Comparison of ENCODE assay signal across 8 mouse cellular contexts in the genomic region with DNA sequence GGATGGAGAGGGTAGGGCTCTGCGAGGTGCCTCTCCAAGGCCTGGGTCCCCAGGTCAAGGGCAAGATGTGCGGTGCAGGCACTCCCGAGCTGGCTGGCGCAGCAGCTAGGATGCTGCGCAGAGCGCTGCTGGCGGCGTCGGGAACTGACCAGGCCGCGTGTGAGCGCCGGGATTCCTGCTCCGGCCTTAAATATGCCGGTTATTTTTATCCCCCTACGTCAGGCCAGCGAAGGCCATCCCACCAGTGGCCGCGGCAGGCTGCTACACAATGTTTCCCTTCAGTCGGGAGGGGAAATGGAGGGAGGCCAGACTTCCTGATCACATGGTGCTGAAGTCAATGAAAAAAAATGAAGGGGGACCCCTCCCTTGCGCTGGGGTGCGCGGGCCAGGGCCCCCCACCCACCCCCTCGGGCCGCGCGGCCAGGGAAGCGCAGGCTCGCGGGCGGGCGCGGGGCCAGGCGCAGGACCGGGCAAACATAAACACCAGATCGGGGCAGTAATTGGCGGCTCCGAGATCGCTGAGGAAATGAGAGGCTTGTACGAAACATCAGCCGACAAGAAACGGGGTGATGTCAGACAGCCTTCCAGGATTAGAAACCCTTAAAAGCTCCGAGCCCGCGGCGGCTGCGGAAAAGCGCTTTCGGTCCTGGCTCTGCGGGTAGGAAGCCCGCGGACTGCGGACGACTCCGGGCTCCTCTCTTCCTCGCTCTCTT.
A peak's percentile ranks its signal among the peaks of the same experiment; 100 is the strongest.
DNase-seq lines count a peak whose midpoint lies in the region; ATAC-seq and TF ChIP-seq lines count a peak whose summit lies in the region.

No protein-coding gene starts in this region.

- peaks cover 15% of the 10 kb centered on the region for H3K4me1 ChIP-seq in forebrain, embryonic 15.5 days
- H3K4me1 ChIP-seq in liver, postnatal 0 days (ENCODE audit: insufficient read depth): no peaks in the 10 kb centered on the region; the same call in 1 of the 2 replicates
- peaks cover 20% of the 10 kb centered on the region for H3K4me1 ChIP-seq in neural tube, embryonic 13.5 days (replicated peaks)
- peaks cover 3% of the 10 kb centered on the region; the same call in 1 of the 2 replicates for H3K4me1 ChIP-seq in stomach, postnatal 0 days (replicated peaks; ENCODE audit: control insufficient read depth, insufficient read depth)

- H3K9me3 ChIP-seq in forebrain, embryonic 15.5 days: no peaks in the 10 kb centered on the region
- no peaks in the 10 kb centered on the region for H3K9me3 ChIP-seq in liver, postnatal 0 days (ENCODE audit: low read length)
- no peaks in the 10 kb centered on the region for H3K9me3 ChIP-seq in neural tube, embryonic 13.5 days
- no peaks in the 10 kb centered on the region for H3K9me3 ChIP-seq in stomach, postnatal 0 days (ENCODE audit: control insufficient read depth, low read length)

- peak; percentile 89 for DNase-seq in 3T3-L1 (ENCODE audit: low read depth, low spot score)
- DNase-seq in heart, postnatal 14 days: peak; percentile 92
- DNase-seq in layer of hippocampus, adult 18-20 months (ENCODE audit: low spot score in 2 of 2): peak; percentile 58 to 81
- peak; percentile 57 for DNase-seq in liver, postnatal 0 days
- peak; percentile 89 for DNase-seq in stomach, postnatal 0 days (ENCODE audit: low spot score)

- TF ChIP-seq CTCF in liver, postnatal 0 days (IDR thresholded peaks at IDR 0.05; ENCODE audit: low read depth): no peak
- peak; percentile 58 for TF ChIP-seq CTCF in stomach, postnatal 0 days (IDR thresholded peaks at IDR 0.05; ENCODE audit: low read depth)

- TF ChIP-seq EP300 in liver, postnatal 0 days (IDR thresholded peaks at IDR 0.05; ENCODE audit: low read depth): no peak; the same call in 1 of the 2 replicates
- no peak for TF ChIP-seq EP300 in stomach, postnatal 0 days (optimal IDR thresholded peaks at IDR 0.05)

- WGBS in forebrain, embryonic 15.5 days: under 1% methylated on average over 54 of the region's 56 CpGs
- under 1% methylated on average over 50 of the region's 56 CpGs for WGBS in liver, postnatal 0 days (ENCODE audit: insufficient replicate concordance)
- under 1% methylated on average over 56 of the region's 56 CpGs for WGBS in neural tube, embryonic 13.5 days
- under 1% methylated on average over 52 of the region's 56 CpGs for WGBS in stomach, postnatal 0 days

- H3K36me3 ChIP-seq in forebrain, embryonic 15.5 days: no peaks in the 10 kb centered on the region
- no peaks in the 10 kb centered on the region for H3K36me3 ChIP-seq in liver, postnatal 0 days (replicated peaks; ENCODE audit: insufficient read depth, low read length)
- H3K36me3 ChIP-seq in neural tube, embryonic 13.5 days: no peaks in the 10 kb centered on the region
- no peaks in the 10 kb centered on the region for H3K36me3 ChIP-seq in stomach, postnatal 0 days (ENCODE audit: control insufficient read depth, insufficient read depth, low read length)

- H3K9ac ChIP-seq in forebrain, embryonic 15.5 days (replicated peaks): peak overlapping the region; percentile 76
- peak overlapping the region; percentile 59 for H3K9ac ChIP-seq in liver, postnatal 0 days (replicated peaks)
- H3K9ac ChIP-seq in neural tube, embryonic 13.5 days: peak overlapping the region; percentile 84
- H3K9ac ChIP-seq in stomach, postnatal 0 days (ENCODE audit: low read length): peak overlapping the region; percentile 74

- peak overlapping the region; percentile 84 for H3K27ac ChIP-seq in forebrain, embryonic 15.5 days (replicated peaks)
- H3K27ac ChIP-seq in liver, postnatal 0 days (ENCODE audit: low read depth): peak overlapping the region; percentile 86
- H3K27ac ChIP-seq in neural tube, embryonic 13.5 days (replicated peaks): peak overlapping the region; percentile 92
- peak overlapping the region; percentile 97 for H3K27ac ChIP-seq in stomach, postnatal 0 days (replicated peaks)

- H3K4me2 ChIP-seq in forebrain, embryonic 15.5 days (replicated peaks): peak overlapping the region; percentile 80
- peak overlapping the region; percentile 80 for H3K4me2 ChIP-seq in liver, postnatal 0 days (ENCODE audit: low read depth, low read length)
- H3K4me2 ChIP-seq in neural tube, embryonic 13.5 days: peak overlapping the region; percentile 76
- H3K4me2 ChIP-seq in stomach, postnatal 0 days (replicated peaks; ENCODE audit: low read depth): peak overlapping the region; percentile 72

- intact Hi-C loops in heart, postnatal 14 days (cut with DNase I): loop anchor here (1.0 to 5.0 kb wide), 3 partner anchors 49 to 576 kb away; no protein-coding TSS in a partner anchor

- H3K4me3 ChIP-seq in forebrain, embryonic 15.5 days: peak overlapping the region; percentile 66
- peak overlapping the region; percentile 54 for H3K4me3 ChIP-seq in liver, postnatal 0 days (ENCODE audit: low read depth, low read length)
- H3K4me3 ChIP-seq in neural tube, embryonic 13.5 days: peak overlapping the region; percentile 56
- H3K4me3 ChIP-seq in stomach, postnatal 0 days (ENCODE audit: low read depth, low read length): peak overlapping the region; percentile 57

- peak; percentile 91 for ATAC-seq in cerebellum, adult (ENCODE audit: insufficient number of reproducible peaks, low FRiP score, low TSS enrichment)
- ATAC-seq in forebrain, embryonic 15.5 days (replicated peaks): peak; percentile 89
- peak; percentile 80 for ATAC-seq in liver, postnatal 0 days
- peak; percentile 89 for ATAC-seq in neural tube, embryonic 13.5 days (ENCODE audit: low read depth)
- peak; percentile 96 for ATAC-seq in stomach, postnatal 0 days (ENCODE audit: low FRiP score, low TSS enrichment)

- peaks cover 10% of the 10 kb centered on the region; the same call in 1 of the 2 replicates for H3K27me3 ChIP-seq in forebrain, embryonic 15.5 days
- H3K27me3 ChIP-seq in liver, postnatal 0 days (ENCODE audit: insufficient read depth, low read length): peaks cover 45% of the 10 kb centered on the region
- H3K27me3 ChIP-seq in neural tube, embryonic 13.5 days: peaks cover 28% of the 10 kb centered on the region
- no peaks in the 10 kb centered on the region for H3K27me3 ChIP-seq in stomach, postnatal 0 days (ENCODE audit: control insufficient read depth, insufficient read depth, low read length)

Comparison
In these comparisons a context has a peak if more than half of its experiments do, and no peak if none do; other contexts are left out.
1. Peak in every context shown above with its lines: DNase-seq, ATAC-seq, H3K4me3 ChIP-seq and H3K27ac ChIP-seq.